Mouse (Mus musculus) brain, embryonic 14.5 days (tissue): Measurements from ENCODE around the gene Tbx5.

ENCODE experiments used
- CTCF ChIP-seq: fragments of 200-500 bp; IDR thresholded peaks from 2 replicates; pipeline ENCODE4 v1.5.1; 2012; ENCODE audit warnings: inconsistent platforms, mild to moderate bottlenecking, moderate library complexity, borderline replicate concordance; ENCODE audit not compliant: insufficient read depth, insufficient read length; ENCODE audit errors: extremely low read depth
- POLR2A ChIP-seq: fragments of 200-500 bp; IDR thresholded peaks from 2 replicates; pipeline ENCODE4 v1.6.1; 2012; ENCODE audit warnings: mild to moderate bottlenecking, inconsistent platforms, borderline replicate concordance; ENCODE audit not compliant: poor library complexity, insufficient read depth, insufficient read length, severe bottlenecking; ENCODE audit errors: extremely low read depth

DNA sequence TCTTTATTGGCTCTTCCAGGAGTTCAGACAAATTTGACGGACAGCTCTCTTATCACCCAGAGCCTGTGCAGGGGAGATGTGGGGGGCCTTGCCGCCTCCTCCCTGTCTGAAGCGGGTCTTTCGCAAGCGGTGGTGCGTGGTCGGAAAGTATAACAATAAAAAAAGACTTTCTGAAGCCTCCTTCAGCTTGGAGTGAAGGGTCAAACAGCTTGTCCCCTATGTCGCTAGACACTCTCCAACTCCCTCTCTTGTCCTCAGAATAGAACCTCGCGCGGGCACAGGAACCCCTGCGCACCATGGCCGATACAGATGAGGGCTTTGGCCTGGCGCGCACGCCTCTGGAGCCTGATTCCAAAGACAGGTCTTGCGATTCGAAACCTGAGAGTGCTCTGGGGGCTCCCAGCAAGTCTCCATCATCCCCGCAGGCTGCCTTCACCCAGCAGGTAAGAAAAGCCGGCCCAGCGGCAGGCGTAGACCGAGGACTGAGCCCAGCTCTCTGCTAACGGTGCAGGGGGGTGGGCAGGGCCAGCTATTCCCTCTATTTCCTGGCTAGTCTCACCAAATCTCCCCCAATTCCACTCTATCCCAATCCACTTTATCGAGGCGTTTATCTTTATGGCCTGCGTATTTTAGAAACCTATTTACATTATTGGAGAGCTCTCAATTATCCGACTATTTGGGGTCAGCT, 4.3 kb downstream of the Tbx5 start:
- TF ChIP-seq POLR2A (no peak), CTCF (no peak)
